Mouse (Mus musculus) cerebellum, postnatal 36 days (tissue): ENCODE results near the gene F12.

Source experiments
- DNase-seq, 2 experiments: peaks; one replicate each; pipeline ENCODE4 v3.0.0; 2021 to 2022; ENCODE audit warnings: mixed read lengths in 2 of 2

The F12 gene

GRCm38 (mm10) chr13:55371007-55371681 lies 55.4 kb downstream of the F12 start:
- DNase-seq, result no peak

- DNase-seq, result no peak
Observed at GRCm38 (mm10) chr13:55370234-55370633, 56.4 kb downstream of the F12 start.

- DNase-seq, result no peak
Observed at GRCm38 (mm10) chr13:55369531-55370114, 57.0 kb downstream of the F12 start, which contains the start of gene Rgs14. TSS of gene Rgs14 (plus strand) at chr13:55369732.

GRCm38 (mm10) chr13:55368401-55368800 lies 58.2 kb downstream of the F12 start:
- DNase-seq, result no peak
